Mouse (Mus musculus) right cerebral cortex, adult 18-20 months (tissue): ENCODE measurements around the gene Gm42906.

ENCODE experiments used
- DNase-seq: peaks from one replicate; pipeline ENCODE4 v3.0.0; 2022; ENCODE audit warnings: mixed read lengths

The Gm42906 gene

GRCm38 (mm10) chr5:151231411-151231810 is 196.6 kb downstream of the Gm42906 start:
- no peak for DNase-seq

- no peak for DNase-seq
These were observed 197.5 kb downstream of the Gm42906 start for GRCm38 (mm10) chr5:151230427-151230826.

GRCm38 (mm10) chr5:151228367-151229005 is 199.5 kb downstream of the Gm42906 start:
- DNase-seq: no peak

GRCm38 (mm10) chr5:151223696-151224366 is 204.1 kb downstream of the Gm42906 start:
- DNase-seq: no peak

GRCm38 (mm10) chr5:151222791-151223190 is 205.2 kb downstream of the Gm42906 start:
- no peak for DNase-seq

GRCm38 (mm10) chr5:151218689-151219115 is 209.3 kb downstream of the Gm42906 start:
- DNase-seq: no peak

GRCm38 (mm10) chr5:151213097-151213496 is 214.9 kb downstream of the Gm42906 start:
- DNase-seq: no peak

- no peak for DNase-seq
These were observed 217.1 kb downstream of the Gm42906 start for GRCm38 (mm10) chr5:151210869-151211268.

- no peak for DNase-seq
These were observed 217.9 kb downstream of the Gm42906 start for GRCm38 (mm10) chr5:151210060-151210459.

- no peak for DNase-seq
These were observed 222.9 kb downstream of the Gm42906 start for GRCm38 (mm10) chr5:151205017-151205416.

- DNase-seq: peak; percentile 5
These were observed 225.0 kb downstream of the Gm42906 start for GRCm38 (mm10) chr5:151202925-151203324.

- no peak for DNase-seq
These were observed 226.7 kb downstream of the Gm42906 start for GRCm38 (mm10) chr5:151201220-151201619.

- no peak for DNase-seq
These were observed 228.7 kb downstream of the Gm42906 start for GRCm38 (mm10) chr5:151199235-151199634.

GRCm38 (mm10) chr5:151196603-151197272 is 231.2 kb downstream of the Gm42906 start:
- DNase-seq: no peak

- no peak for DNase-seq
These were observed 234.0 kb downstream of the Gm42906 start for GRCm38 (mm10) chr5:151193885-151194520.

GRCm38 (mm10) chr5:151192266-151192665 is 235.7 kb downstream of the Gm42906 start:
- no peak for DNase-seq

- DNase-seq: no peak
These were observed 237.2 kb downstream of the Gm42906 start for GRCm38 (mm10) chr5:151190764-151191163.

GRCm38 (mm10) chr5:151189789-151190378 is 238.1 kb downstream of the Gm42906 start:
- peak; percentile 41 for DNase-seq

- no peak for DNase-seq
These were observed 238.6 kb downstream of the Gm42906 start for GRCm38 (mm10) chr5:151189321-151189720.

GRCm38 (mm10) chr5:151188659-151189058 is 239.3 kb downstream of the Gm42906 start:
- no peak for DNase-seq

- DNase-seq: peak; percentile 26
These were observed 240.6 kb downstream of the Gm42906 start for GRCm38 (mm10) chr5:151187336-151187735.

- no peak for DNase-seq
These were observed 242.6 kb downstream of the Gm42906 start for GRCm38 (mm10) chr5:151185286-151185856.
